Mouse (Mus musculus): ENCODE results near the gene Fbxl19. TPM values are rescaled to one million over a fixed set of nuclear protein-coding genes. Genes with fewer than 3 reads are reported as not detected.
A peak's percentile ranks its signal among the peaks of the same experiment; 100 is the strongest.
"Not testable (repeated sequence)": the region's sequence is repeated elsewhere in the genome, so short reads cannot be mapped to it uniquely, and the experiment has no call there.

The Fbxl19 gene
- polyA plus RNA-seq, 2 experiments: 0.85 to 10.8 TPM

- peak overlapping the region; percentile 58 to 63 for H3K4me3 ChIP-seq (ENCODE audit: insufficient read depth in 1 of 2, low read depth in 2 of 2, low read length in 2 of 2)
- H3K4me1 ChIP-seq (replicated peaks; ENCODE audit: control insufficient read depth in 2 of 2, insufficient read depth in 2 of 2, low read length in 1 of 2): peaks cover 35 to 53% of the 10 kb centered on the region in 2 experiments
- no peak for ATAC-seq (ENCODE audit: insufficient read depth)
- no peaks in the 10 kb centered on the region for H3K36me3 ChIP-seq (replicated peaks; ENCODE audit: control insufficient read depth, insufficient read depth, low read depth)
- TF ChIP-seq CTCF (IDR thresholded peaks at IDR 0.05; ENCODE audit: low read depth) (no peak), EP300 (IDR thresholded peaks at IDR 0.05; ENCODE audit: low read depth) (peak; percentile 30)
- H3K9ac ChIP-seq (replicated peaks): peak overlapping the region; percentile 71
- DNase-seq (ENCODE audit: low read depth in 3 of 3, low spot score in 3 of 3): no peak
- peak overlapping the region; percentile 21 for H3K27ac ChIP-seq
- H3K4me2 ChIP-seq (ENCODE audit: low read depth): peak overlapping the region; percentile 94
- no peaks in the 10 kb centered on the region for H3K27me3 ChIP-seq (ENCODE audit: control insufficient read depth, insufficient read depth, low read length)
- WGBS (ENCODE audit: insufficient replicate concordance): 1% methylated on average over 27 of the region's 27 CpGs
- H3K9me3 ChIP-seq (ENCODE audit: control insufficient read depth, low read length): no peaks in the 10 kb centered on the region
These were observed 25.9 kb downstream of the Fbxl19 start for GRCm38 (mm10) chr7:127770039-127770905.

- H3K4me3 ChIP-seq (ENCODE audit: insufficient read depth in 1 of 2, low read depth in 2 of 2, low read length in 2 of 2): no peak overlapping the region
- H3K4me2 ChIP-seq (ENCODE audit: low read depth): peak overlapping the region; percentile 94
- no peaks in the 10 kb centered on the region for H3K9me3 ChIP-seq (ENCODE audit: control insufficient read depth, low read length)
- no peak overlapping the region for H3K27ac ChIP-seq
- TF ChIP-seq EP300 (IDR thresholded peaks at IDR 0.05; ENCODE audit: low read depth): no peak
- TF ChIP-seq CTCF (IDR thresholded peaks at IDR 0.05; ENCODE audit: low read depth): no peak
- H3K9ac ChIP-seq (replicated peaks): no peak overlapping the region
- DNase-seq (ENCODE audit: low read depth in 3 of 3, low spot score in 3 of 3): no peak
- H3K36me3 ChIP-seq (replicated peaks; ENCODE audit: control insufficient read depth, insufficient read depth, low read depth): no peaks in the 10 kb centered on the region
- peaks cover 32 to 48% of the 10 kb centered on the region in 2 experiments for H3K4me1 ChIP-seq (replicated peaks; ENCODE audit: control insufficient read depth in 2 of 2, insufficient read depth in 2 of 2, low read length in 1 of 2)
- WGBS (ENCODE audit: insufficient replicate concordance): 44% methylated on average over 5 of the region's 5 CpGs
- H3K27me3 ChIP-seq (ENCODE audit: control insufficient read depth, insufficient read depth, low read length): no peaks in the 10 kb centered on the region
- ATAC-seq (ENCODE audit: insufficient read depth): no peak
These were observed 26.9 kb downstream of the Fbxl19 start for GRCm38 (mm10) chr7:127771262-127771661.

GRCm38 (mm10) chr7:127772080-127772479, 27.7 kb downstream of the Fbxl19 start:
- Histone ChIP-seq H3K4me3 (ENCODE audit: insufficient read depth in 1 of 2, low read depth in 2 of 2, low read length in 2 of 2) (no peak overlapping the region), H3K27ac (no peak overlapping the region), H3K9ac (replicated peaks) (no peak overlapping the region), H3K4me1 (replicated peaks; ENCODE audit: control insufficient read depth in 2 of 2, insufficient read depth in 2 of 2, low read length in 1 of 2) (peaks cover 24 to 41% of the 10 kb centered on the region in 2 experiments), H3K36me3 (replicated peaks; ENCODE audit: control insufficient read depth, insufficient read depth, low read depth) (no peaks in the 10 kb centered on the region), H3K9me3 (ENCODE audit: control insufficient read depth, low read length) (no peaks in the 10 kb centered on the region), H3K4me2 (ENCODE audit: low read depth) (no peak overlapping the region), H3K27me3 (ENCODE audit: control insufficient read depth, insufficient read depth, low read length) (no peaks in the 10 kb centered on the region)
- TF ChIP-seq EP300 (IDR thresholded peaks at IDR 0.05; ENCODE audit: low read depth) (no peak), CTCF (IDR thresholded peaks at IDR 0.05; ENCODE audit: low read depth) (no peak)
- 36% methylated on average over 3 of the region's 3 CpGs for WGBS (ENCODE audit: insufficient replicate concordance)
- no peak for DNase-seq (ENCODE audit: low read depth in 3 of 3, low spot score in 3 of 3)
- ATAC-seq (ENCODE audit: insufficient read depth): no peak

- WGBS (ENCODE audit: insufficient replicate concordance): 82% methylated on average over 1 of the region's 1 CpGs
- no peak overlapping the region for H3K9ac ChIP-seq (replicated peaks)
- ATAC-seq (ENCODE audit: insufficient read depth): no peak
- no peak overlapping the region for H3K27ac ChIP-seq
- TF ChIP-seq CTCF (IDR thresholded peaks at IDR 0.05; ENCODE audit: low read depth) (no peak), EP300 (IDR thresholded peaks at IDR 0.05; ENCODE audit: low read depth) (no peak)
- H3K4me3 ChIP-seq (ENCODE audit: insufficient read depth in 1 of 2, low read depth in 2 of 2, low read length in 2 of 2): no peak overlapping the region
- H3K27me3 ChIP-seq (ENCODE audit: control insufficient read depth, insufficient read depth, low read length): no peaks in the 10 kb centered on the region
- no peaks in the 10 kb centered on the region for H3K9me3 ChIP-seq (ENCODE audit: control insufficient read depth, low read length)
- no peak for DNase-seq (ENCODE audit: low read depth in 3 of 3, low spot score in 3 of 3)
- H3K36me3 ChIP-seq (replicated peaks; ENCODE audit: control insufficient read depth, insufficient read depth, low read depth): no peaks in the 10 kb centered on the region
- H3K4me1 ChIP-seq (replicated peaks; ENCODE audit: control insufficient read depth in 2 of 2, insufficient read depth in 2 of 2, low read length in 1 of 2): peaks cover 24 to 39% of the 10 kb centered on the region in 2 experiments
- H3K4me2 ChIP-seq (ENCODE audit: low read depth): no peak overlapping the region
These were observed 28.2 kb downstream of the Fbxl19 start for GRCm38 (mm10) chr7:127772557-127772956.

- H3K4me3 ChIP-seq (ENCODE audit: insufficient read depth in 1 of 2, low read depth in 2 of 2, low read length in 2 of 2): no peak overlapping the region
- H3K4me1 ChIP-seq (replicated peaks; ENCODE audit: control insufficient read depth in 2 of 2, insufficient read depth in 2 of 2, low read length in 1 of 2): peaks cover 23 to 34% of the 10 kb centered on the region in 2 experiments
- 33% methylated on average over 9 of the region's 9 CpGs for WGBS (ENCODE audit: insufficient replicate concordance)
- peak; percentile 96 for TF ChIP-seq CTCF (IDR thresholded peaks at IDR 0.05; ENCODE audit: low read depth)
- TF ChIP-seq EP300 (IDR thresholded peaks at IDR 0.05; ENCODE audit: low read depth): no peak
- DNase-seq (ENCODE audit: low read depth in 3 of 3, low spot score in 3 of 3): peak; percentile 62 to 71 (median 62)
- no peak overlapping the region for H3K4me2 ChIP-seq (ENCODE audit: low read depth)
- H3K9me3 ChIP-seq (ENCODE audit: control insufficient read depth, low read length): no peaks in the 10 kb centered on the region
- no peaks in the 10 kb centered on the region for H3K27me3 ChIP-seq (ENCODE audit: control insufficient read depth, insufficient read depth, low read length)
- H3K27ac ChIP-seq: no peak overlapping the region
- H3K36me3 ChIP-seq (replicated peaks; ENCODE audit: control insufficient read depth, insufficient read depth, low read depth): peaks cover 1% of the 10 kb centered on the region
- no peak for ATAC-seq (ENCODE audit: insufficient read depth)
- no peak overlapping the region for H3K9ac ChIP-seq (replicated peaks)
These were observed 29.5 kb downstream of the Fbxl19 start for GRCm38 (mm10) chr7:127773664-127774384.

GRCm38 (mm10) chr7:127775837-127776236, 31.5 kb downstream of the Fbxl19 start:
- H3K9ac ChIP-seq (replicated peaks): peak overlapping the region; percentile 94
- H3K4me1 ChIP-seq (replicated peaks; ENCODE audit: control insufficient read depth in 2 of 2, insufficient read depth in 2 of 2, low read length in 1 of 2): peaks cover 11 to 23% of the 10 kb centered on the region in 2 experiments
- H3K27ac ChIP-seq: 0 out of 2 replicates have a peak overlapping the region, but pooled peaks have one; percentile 76
- ATAC-seq (ENCODE audit: insufficient read depth); DNase-seq (ENCODE audit: low read depth in 3 of 3, low spot score in 3 of 3); H3K9me3 ChIP-seq (ENCODE audit: control insufficient read depth, low read length); H3K27me3 ChIP-seq (ENCODE audit: control insufficient read depth, insufficient read depth, low read length): not testable (repeated sequence)
- WGBS (ENCODE audit: insufficient replicate concordance): 67% methylated on average over 7 of the region's 7 CpGs
- peaks cover 17% of the 10 kb centered on the region for H3K36me3 ChIP-seq (replicated peaks; ENCODE audit: control insufficient read depth, insufficient read depth, low read depth)
- peak overlapping the region; percentile 79 to 99 for H3K4me3 ChIP-seq (ENCODE audit: insufficient read depth in 1 of 2, low read depth in 2 of 2, low read length in 2 of 2)
- peak overlapping the region; percentile 92 for H3K4me2 ChIP-seq (ENCODE audit: low read depth)
